In genomic region chr11:69364376-69364775, GRCm38 (mm10) we compare ENCODE assay signal across 8 mouse cellular contexts. TPM values are rescaled to one million over a fixed set of nuclear protein-coding genes. Genes with fewer than 3 reads are reported as not detected.
A peak's percentile ranks its signal among the peaks of the same experiment; 100 is the strongest.
DNase-seq lines count a peak whose midpoint lies in the region; ATAC-seq and TF ChIP-seq lines count a peak whose summit lies in the region.

No protein-coding gene starts in this region.

- peaks cover 66% of the 10 kb centered on the region for H3K4me1 ChIP-seq in hindbrain, embryonic 10.5 days (replicated peaks)
- H3K4me1 ChIP-seq in limb, embryonic 10.5 days: peaks cover 54% of the 10 kb centered on the region
- peaks cover 50% of the 10 kb centered on the region for H3K4me1 ChIP-seq in neural tube, embryonic 15.5 days
- H3K4me1 ChIP-seq in thymus, adult 2 months (replicated peaks; ENCODE audit: control insufficient read depth, insufficient read depth, low read length): peaks cover 34% of the 10 kb centered on the region

- H3K4me2 ChIP-seq in neural tube, embryonic 15.5 days: peak overlapping the region; percentile 91

- no peaks in the 10 kb centered on the region for H3K27me3 ChIP-seq in hindbrain, embryonic 10.5 days (ENCODE audit: insufficient read depth, poor library complexity, severe bottlenecking)
- H3K27me3 ChIP-seq in limb, embryonic 10.5 days (ENCODE audit: low read depth, poor library complexity, severe bottlenecking): no peaks in the 10 kb centered on the region
- no peaks in the 10 kb centered on the region for H3K27me3 ChIP-seq in neural tube, embryonic 15.5 days (replicated peaks)
- no peaks in the 10 kb centered on the region for H3K27me3 ChIP-seq in thymus, adult 2 months (ENCODE audit: control insufficient read depth, insufficient read depth, low read length)

- H3K27ac ChIP-seq in layer of hippocampus, adult 2 months: peak overlapping the region; percentile 99
- H3K27ac ChIP-seq in hindbrain, embryonic 10.5 days: peak overlapping the region; percentile 100
- H3K27ac ChIP-seq in limb, embryonic 10.5 days: peak overlapping the region; percentile 100
- H3K27ac ChIP-seq in neural tube, embryonic 15.5 days (replicated peaks): peak overlapping the region; percentile 98
- no peak overlapping the region; the same call in 1 of the 2 replicates for H3K27ac ChIP-seq in thymus, adult 2 months (ENCODE audit: control insufficient read depth, insufficient read depth, low read length)

- ATAC-seq in neural tube, embryonic 15.5 days (ENCODE audit: low FRiP score): no peak

- DNase-seq in layer of hippocampus, adult 2 months (ENCODE audit: low spot score in 2 of 2): no peak
- DNase-seq in layer of hippocampus, postnatal 10 days (ENCODE audit: low spot score in 2 of 2): no peak
- no peak for DNase-seq in hindbrain, embryonic 10.5 days (ENCODE audit: low spot score)
- DNase-seq in limb, embryonic 10.5 days (ENCODE audit: low spot score): no peak
- no peak for DNase-seq in left cerebral cortex, postnatal 25 days (ENCODE audit: low spot score in 2 of 2)
- DNase-seq in embryo, embryonic 11 days: no peak
- DNase-seq in thymus, adult 2 months: no peak

- no peaks in the 10 kb centered on the region for H3K9me3 ChIP-seq in hindbrain, embryonic 10.5 days
- H3K9me3 ChIP-seq in limb, embryonic 10.5 days (replicated peaks): no peaks in the 10 kb centered on the region
- no peaks in the 10 kb centered on the region for H3K9me3 ChIP-seq in neural tube, embryonic 15.5 days (replicated peaks)

- no peak overlapping the region for H3K9ac ChIP-seq in neural tube, embryonic 15.5 days (replicated peaks)

- intact Hi-C loops in left cerebral cortex, postnatal 25 days (cut with DNase I): no loop called here

- TF ChIP-seq CTCF in layer of hippocampus, adult 2 months (conservative IDR thresholded peaks at IDR 0.05): no peak
- TF ChIP-seq CTCF in thymus, adult 2 months (IDR thresholded peaks at IDR 0.05; ENCODE audit: borderline replicate concordance, control insufficient read depth, extremely low read depth, insufficient read depth, low read length, poor library complexity): no peak

- WGBS in hindbrain, embryonic 10.5 days: 49% methylated on average over 8 of the region's 8 CpGs
- 59% methylated on average over 8 of the region's 8 CpGs for WGBS in limb, embryonic 10.5 days
- 52% methylated on average over 8 of the region's 8 CpGs for WGBS in neural tube, embryonic 15.5 days
- WGBS in thymus, adult 2 months: 79% methylated on average over 8 of the region's 8 CpGs

- peak overlapping the region; percentile 1; the same call in 1 of the 2 replicates for H3K4me3 ChIP-seq in layer of hippocampus, adult 2 months
- H3K4me3 ChIP-seq in hindbrain, embryonic 10.5 days: peak overlapping the region; percentile 89
- H3K4me3 ChIP-seq in limb, embryonic 10.5 days: peak overlapping the region; percentile 98; the same call in 1 of the 2 replicates
- H3K4me3 ChIP-seq in neural tube, embryonic 15.5 days (replicated peaks): peak overlapping the region; percentile 72
- no peak overlapping the region for H3K4me3 ChIP-seq in thymus, adult 2 months (ENCODE audit: control insufficient read depth, insufficient read depth, low read length)

- TF ChIP-seq POLR2A in thymus, adult 2 months (IDR thresholded peaks at IDR 0.05; ENCODE audit: control insufficient read depth, extremely low read depth, insufficient read depth, low read length, poor library complexity): no peak

- peaks cover 51% of the 10 kb centered on the region for H3K36me3 ChIP-seq in hindbrain, embryonic 10.5 days
- peaks cover 52% of the 10 kb centered on the region for H3K36me3 ChIP-seq in limb, embryonic 10.5 days
- H3K36me3 ChIP-seq in neural tube, embryonic 15.5 days: peaks cover 43% of the 10 kb centered on the region
- H3K36me3 ChIP-seq in thymus, adult 2 months (ENCODE audit: control insufficient read depth, insufficient read depth, low read length): peaks cover 22% of the 10 kb centered on the region

RNA-seq across cellular contexts. Expression of gene Chd3, which starts 4.8 kb away (rescaled TPM):
- 100 to 1,000 TPM; 541 to 561 TPM for total RNA-seq in layer of hippocampus, adult 2 months (2021)
- total RNA-seq in layer of hippocampus, postnatal 10 days (2021): 100 to 1,000 TPM; 540 to 617 TPM
- 45.1 and 46.9 TPM in 2 replicates for polyA plus RNA-seq in hindbrain, embryonic 10.5 days (2016; fragmentation: Nextera tagmentation; extraction: Ambion mirVana)
- polyA plus RNA-seq in limb, embryonic 10.5 days (2016; fragmentation: Nextera tagmentation; extraction: Ambion mirVana): 35.1 and 70.5 TPM in 2 replicates
- 70.6 and 76.1 TPM in 2 replicates for polyA plus RNA-seq in neural tube, embryonic 15.5 days (2015; fragmentation: Nextera tagmentation; extraction: Ambion mirVana)
- total RNA-seq in left cerebral cortex, postnatal 25 days (2021): 100 to 1,000 TPM; 449 to 474 TPM
- polyA plus RNA-seq in thymus, adult 2 months (2012; rRNA removed): 278 and 280 TPM in 2 replicates

RNA-seq across cellular contexts. Expression of gene Rnf227, which starts 24.1 kb away (rescaled TPM):
- total RNA-seq in layer of hippocampus, adult 2 months (2021): 100 to 1,000 TPM; 110 to 117 TPM
- total RNA-seq in layer of hippocampus, postnatal 10 days (2021): 10 to 100 TPM; 72.6 to 76.6 TPM
- polyA plus RNA-seq in hindbrain, embryonic 10.5 days (2016; fragmentation: Nextera tagmentation; extraction: Ambion mirVana): 18.0 and 19.9 TPM in 2 replicates
- 14.2 and 20.6 TPM in 2 replicates for polyA plus RNA-seq in limb, embryonic 10.5 days (2016; fragmentation: Nextera tagmentation; extraction: Ambion mirVana)
- polyA plus RNA-seq in neural tube, embryonic 15.5 days (2015; fragmentation: Nextera tagmentation; extraction: Ambion mirVana): 213 and 250 TPM in 2 replicates
- total RNA-seq in left cerebral cortex, postnatal 25 days (2021): 100 to 1,000 TPM; 141 to 143 TPM
- polyA plus RNA-seq in thymus, adult 2 months (2012; rRNA removed): 3.3 and 4.1 TPM in 2 replicates

RNA-seq across cellular contexts. Expression of gene Naa38, which starts 30.9 kb away (rescaled TPM):
- 100 to 1,000 TPM; 109 to 127 TPM for total RNA-seq in layer of hippocampus, adult 2 months (2021)
- total RNA-seq in layer of hippocampus, postnatal 10 days (2021): 10 to 100 TPM; 84.1 to 95.1 TPM
- polyA plus RNA-seq in hindbrain, embryonic 10.5 days (2016; fragmentation: Nextera tagmentation; extraction: Ambion mirVana): 148 and 159 TPM in 2 replicates
- polyA plus RNA-seq in limb, embryonic 10.5 days (2016; fragmentation: Nextera tagmentation; extraction: Ambion mirVana): 140 and 151 TPM in 2 replicates
- 130 and 132 TPM in 2 replicates for polyA plus RNA-seq in neural tube, embryonic 15.5 days (2015; fragmentation: Nextera tagmentation; extraction: Ambion mirVana)
- total RNA-seq in left cerebral cortex, postnatal 25 days (2021): 100 to 1,000 TPM; 105 to 109 TPM
- polyA plus RNA-seq in thymus, adult 2 months (2012; rRNA removed): 139 and 170 TPM in 2 replicates

RNA-seq across cellular contexts. Expression of gene Cyb5d1, which starts 31.1 kb away (rescaled TPM):
- total RNA-seq in layer of hippocampus, adult 2 months (2021): 10 to 100 TPM; 43.6 to 45.0 TPM
- 10 to 100 TPM; 28.4 to 40.6 TPM for total RNA-seq in layer of hippocampus, postnatal 10 days (2021)
- 47.2 and 51.7 TPM in 2 replicates for polyA plus RNA-seq in hindbrain, embryonic 10.5 days (2016; fragmentation: Nextera tagmentation; extraction: Ambion mirVana)
- 45.2 and 51.6 TPM in 2 replicates for polyA plus RNA-seq in limb, embryonic 10.5 days (2016; fragmentation: Nextera tagmentation; extraction: Ambion mirVana)
- polyA plus RNA-seq in neural tube, embryonic 15.5 days (2015; fragmentation: Nextera tagmentation; extraction: Ambion mirVana): 29.7 and 31.5 TPM in 2 replicates
- total RNA-seq in left cerebral cortex, postnatal 25 days (2021): 10 to 100 TPM; 35.9 to 41.3 TPM
- 37.2 and 41.5 TPM in 2 replicates for polyA plus RNA-seq in thymus, adult 2 months (2012; rRNA removed)

RNA-seq across cellular contexts. Expression of gene Tmem88, which starts 33.7 kb away (rescaled TPM):
- total RNA-seq in layer of hippocampus, adult 2 months (2021): 1 to 10 TPM; 2.6 to 5.0 TPM
- total RNA-seq in layer of hippocampus, postnatal 10 days (2021): 1 to 10 TPM; 2.1 to 2.7 TPM
- polyA plus RNA-seq in hindbrain, embryonic 10.5 days (2016; fragmentation: Nextera tagmentation; extraction: Ambion mirVana): 22.1 and 22.2 TPM in 2 replicates
- 23.0 and 24.7 TPM in 2 replicates for polyA plus RNA-seq in limb, embryonic 10.5 days (2016; fragmentation: Nextera tagmentation; extraction: Ambion mirVana)
- polyA plus RNA-seq in neural tube, embryonic 15.5 days (2015; fragmentation: Nextera tagmentation; extraction: Ambion mirVana): 6.2 and 9.1 TPM in 2 replicates
- 1 to 10 TPM; 3.6 to 3.8 TPM for total RNA-seq in left cerebral cortex, postnatal 25 days (2021)
- 7.3 and 9.3 TPM in 2 replicates for polyA plus RNA-seq in thymus, adult 2 months (2012; rRNA removed)
